Mouse (Mus musculus): ENCODE measurements at regions not wholly inside any gene's neighbourhood (a gene's known extent, or its start where the extent isn't known, plus 50 kb on each side); places are given as distances from the start of the nearest gene placed in this dataset.

DNA sequence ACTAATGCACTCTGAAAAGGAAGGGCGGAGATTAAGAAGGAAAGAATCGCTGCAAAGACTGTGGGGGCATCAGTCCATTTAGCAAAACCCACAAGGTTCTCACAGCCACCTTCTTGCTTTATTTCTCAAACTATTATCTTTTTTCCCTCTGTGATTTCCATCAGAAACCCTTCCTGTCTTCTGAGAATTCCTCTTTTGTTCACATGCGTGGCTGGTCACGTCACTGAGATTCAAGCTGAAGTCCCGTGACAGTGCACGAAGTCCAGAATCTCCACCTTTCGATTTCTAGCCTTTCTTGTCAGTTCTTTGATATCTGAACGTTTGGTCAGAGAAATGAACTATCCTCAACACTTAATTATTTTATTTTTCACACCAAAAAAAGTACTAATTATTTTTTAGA, 194.7 kb upstream of the Epha3 start:
- TF ChIP-seq CTCF (IDR thresholded peaks at IDR 0.05; ENCODE audit: borderline replicate concordance, insufficient read depth, low read depth, low read length) = no peak
- TF ChIP-seq POLR2A (IDR thresholded peaks at IDR 0.05; ENCODE audit: borderline replicate concordance, insufficient read depth, low read length) = no peak

Data from cerebellum, adult 2 months (tissue).